In the genomic region with DNA sequence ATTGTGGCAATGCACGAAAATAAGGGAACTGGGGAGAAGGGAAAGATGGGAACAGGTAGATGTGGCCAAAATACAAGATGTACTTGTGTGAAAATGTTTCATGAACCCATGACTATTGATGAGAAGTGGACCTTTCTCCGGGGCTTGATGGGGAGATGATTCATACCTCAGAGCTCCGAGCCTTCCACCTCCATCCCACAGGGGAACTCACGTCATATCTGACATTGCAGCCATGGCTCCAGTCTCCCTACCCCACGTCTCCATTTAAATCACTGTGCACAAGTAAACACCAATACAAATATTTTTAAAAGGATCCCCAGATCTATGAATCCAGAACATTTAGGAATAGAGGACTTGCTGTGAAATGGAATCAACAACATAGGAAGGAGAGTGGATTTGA, we compare ENCODE assay signal across 15 mouse cellular contexts. TPM values are rescaled to one million over a fixed set of nuclear protein-coding genes. Genes with fewer than 3 reads are reported as not detected.
DNase-seq lines count a peak whose midpoint lies in the region; ATAC-seq and TF ChIP-seq lines count a peak whose summit lies in the region.
"Had no signal": no experiment of that assay in that cellular context is flagged by ENCODE, and none has a peak within 500 bp of the region (broad histone marks: within the 10 kb centered on the region; RNA-seq: fewer than 3 reads in every experiment).

No protein-coding gene starts in this region.

- no peak overlapping the region for H3K9ac ChIP-seq in neural tube, embryonic 13.5 days
- H3K9ac ChIP-seq in hindbrain, postnatal 0 days (replicated peaks; ENCODE audit: low read length) = no peak overlapping the region
- H3K9ac ChIP-seq: liver, embryonic 13.5 days had no signal

- peak overlapping the region; percentile 77 for H3K27ac ChIP-seq in neural tube, embryonic 13.5 days (replicated peaks)
- peak overlapping the region; percentile 75 for H3K27ac ChIP-seq in hindbrain, postnatal 0 days
- H3K27ac ChIP-seq: heart, embryonic 10.5 days; kidney, postnatal 0 days; liver, embryonic 13.5 days had no signal

- H3K4me3 ChIP-seq in neural tube, embryonic 13.5 days = no peak overlapping the region
- no peak overlapping the region for H3K4me3 ChIP-seq in hindbrain, postnatal 0 days (ENCODE audit: low read length)
- H3K4me3 ChIP-seq: heart, embryonic 10.5 days; liver, embryonic 13.5 days had no signal

- ATAC-seq in frontal cortex, adult (ENCODE audit: low TSS enrichment) = peak; percentile 60
- peak; percentile 43; the same call in 1 of the 2 replicates for ATAC-seq in neural tube, embryonic 13.5 days (ENCODE audit: low read depth)
- ATAC-seq in hindbrain, postnatal 0 days = peak; percentile 44

- H3K36me3 ChIP-seq in neural tube, embryonic 13.5 days = no peaks in the 10 kb centered on the region
- no peaks in the 10 kb centered on the region for H3K36me3 ChIP-seq in hindbrain, postnatal 0 days (ENCODE audit: insufficient read depth, low read length)
- H3K36me3 ChIP-seq: heart, embryonic 10.5 days; liver, embryonic 13.5 days had no signal

- H3K27me3 ChIP-seq in neural tube, embryonic 13.5 days = no peaks in the 10 kb centered on the region
- H3K27me3 ChIP-seq in hindbrain, postnatal 0 days (ENCODE audit: insufficient read depth, low read length) = no peaks in the 10 kb centered on the region
- H3K27me3 ChIP-seq: liver, embryonic 13.5 days had no signal

- DNase-seq in frontal cortex, postnatal 25 days (ENCODE audit: low spot score in 2 of 2) = no peak
- no peak for DNase-seq in neural tube, embryonic 10.5 days (ENCODE audit: extremely low spot score, low spot score)
- DNase-seq in hindbrain, postnatal 0 days (ENCODE audit: low spot score) = no peak
- DNase-seq in kidney, adult 8-10 months = no peak
- DNase-seq in adrenal gland, postnatal 4 days (ENCODE audit: low spot score in 2 of 2) = no peak
- no peak for DNase-seq in urinary bladder, adult 2 months (ENCODE audit: low spot score)
- DNase-seq: adrenal gland, postnatal 14 days; cerebellum, adult 9-11 months; gastrocnemius, postnatal 14 days; heart, postnatal 10 days; liver, embryonic 13.5 days had no signal

- H3K9me3 ChIP-seq in neural tube, embryonic 13.5 days = no peaks in the 10 kb centered on the region
- H3K9me3 ChIP-seq in hindbrain, postnatal 0 days (ENCODE audit: low read length) = no peaks in the 10 kb centered on the region
- H3K9me3 ChIP-seq: heart, embryonic 10.5 days; liver, embryonic 13.5 days had no signal

- H3K4me1 ChIP-seq in neural tube, embryonic 13.5 days (replicated peaks) = peaks cover 13% of the 10 kb centered on the region
- no peaks in the 10 kb centered on the region for H3K4me1 ChIP-seq in hindbrain, postnatal 0 days (ENCODE audit: insufficient read depth, low read length)
- H3K4me1 ChIP-seq: heart, embryonic 10.5 days; liver, embryonic 13.5 days had no signal

- no peak overlapping the region; the same call in 1 of the 2 replicates for H3K4me2 ChIP-seq in neural tube, embryonic 13.5 days
- H3K4me2 ChIP-seq in hindbrain, postnatal 0 days (ENCODE audit: low read depth, low read length) = peak overlapping the region; percentile 17; the same call in 1 of the 2 replicates
- H3K4me2 ChIP-seq: liver, embryonic 13.5 days had no signal

- TF ChIP-seq CTCF in hindbrain, postnatal 0 days (IDR thresholded peaks at IDR 0.05; ENCODE audit: low read depth) = no peak

- WGBS in neural tube, embryonic 13.5 days = 66% methylated on average over 5 of the region's 5 CpGs
- 56% methylated on average over 5 of the region's 5 CpGs for WGBS in hindbrain, postnatal 0 days

RNA-seq across cellular contexts. Expression of a gene that starts 29.1 kb away (rescaled TPM):
- polyA plus RNA-seq in neural tube, embryonic 13.5 days (2015; fragmentation: Nextera tagmentation; extraction: Ambion mirVana) = 0.47 and 0.61 TPM in 2 replicates
- total RNA-seq in hindbrain, postnatal 0 days (2014; rRNA removed) = 4.5 and 5.3 TPM in 2 replicates
- polyA plus RNA-seq in hindbrain, postnatal 0 days (2015; fragmentation: Nextera tagmentation; extraction: Ambion mirVana) = 5.3 and 5.6 TPM in 2 replicates
- 1 to 10 TPM; 2.1 to 2.9 TPM for total RNA-seq in adrenal gland, postnatal 4 days (2021)
- polyA plus RNA-seq in urinary bladder, adult 2 months (2012; rRNA removed) = 0.03 and 0.09 TPM in 2 replicates
- polyA plus RNA-seq: heart, embryonic 10.5 days; liver, embryonic 13.5 days had no signal
